Mouse (Mus musculus) lung, postnatal 14 days (tissue): Measurements from ENCODE around the gene Cadps2.

Experiments used
- DNase-seq: peaks from one replicate; pipeline ENCODE4 v3.0.0; 2021

Cadps2 gene

DNA sequence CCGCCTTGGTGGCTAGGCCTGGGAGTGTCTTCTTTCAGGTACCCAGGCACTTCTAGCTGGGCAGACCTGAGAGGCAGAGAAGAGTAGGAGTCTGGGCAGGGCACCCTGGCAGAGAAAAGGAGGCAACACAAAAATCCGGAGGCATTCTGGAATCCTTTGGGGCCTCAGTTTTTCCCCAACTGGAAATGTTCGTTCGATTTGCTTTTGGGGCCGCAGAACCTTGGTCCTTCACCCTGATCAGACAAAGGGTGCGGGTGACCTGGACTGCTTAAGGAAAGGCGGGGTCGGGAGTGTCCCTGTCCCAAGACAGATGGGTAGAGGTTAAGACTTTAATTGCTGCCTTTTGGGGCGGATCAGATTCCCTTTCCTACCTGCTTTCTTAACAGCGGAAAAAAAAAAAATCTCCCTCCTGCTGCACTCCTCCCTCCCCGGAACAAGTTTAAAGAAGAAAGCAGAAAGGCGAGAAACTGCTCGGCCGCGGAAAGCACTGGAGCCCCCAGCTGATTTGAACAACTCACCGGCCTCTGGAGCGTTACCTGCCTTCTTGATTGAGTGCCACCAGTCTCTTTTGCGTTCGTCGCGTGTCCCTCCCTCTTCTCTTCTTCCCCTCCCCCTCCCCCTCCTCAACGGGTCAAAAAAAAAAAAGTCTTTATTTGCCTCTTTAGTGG lies 588.8 kb downstream of the Cadps2 start:
- no peak for DNase-seq

DNA sequence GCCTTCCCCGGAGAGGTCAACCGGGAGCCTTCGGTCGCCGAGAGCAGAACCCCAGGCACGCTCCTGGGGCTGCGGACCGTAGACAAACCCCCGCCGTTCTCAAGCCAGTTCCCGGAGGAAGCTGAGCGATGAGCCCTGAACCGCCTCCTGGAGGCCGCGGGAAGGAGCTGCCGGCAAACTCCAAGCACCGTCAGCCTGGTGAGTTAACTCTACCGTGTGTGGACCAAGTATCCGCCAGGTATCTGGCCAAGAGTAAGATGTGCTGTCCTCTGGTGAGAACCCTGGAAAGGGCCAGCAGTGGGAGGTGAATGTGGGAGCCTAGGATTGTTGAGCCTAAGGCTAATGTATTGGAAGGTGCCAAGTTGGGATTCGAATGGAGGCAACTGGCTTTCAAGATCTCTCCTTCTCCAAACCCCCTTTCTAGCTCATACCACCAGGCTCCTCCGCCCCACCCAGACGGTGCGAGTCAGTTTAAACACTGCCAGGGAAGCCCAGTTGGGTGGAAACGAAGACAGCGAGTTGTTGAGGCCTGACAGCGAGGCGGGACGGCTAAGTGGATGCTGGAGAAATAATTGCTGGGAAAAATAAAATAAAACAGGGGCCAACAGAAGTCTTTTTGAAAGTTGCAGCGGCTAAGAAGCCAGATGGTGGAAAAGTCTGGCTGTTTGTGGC lies 589.5 kb downstream of the Cadps2 start:
- no peak for DNase-seq

DNA sequence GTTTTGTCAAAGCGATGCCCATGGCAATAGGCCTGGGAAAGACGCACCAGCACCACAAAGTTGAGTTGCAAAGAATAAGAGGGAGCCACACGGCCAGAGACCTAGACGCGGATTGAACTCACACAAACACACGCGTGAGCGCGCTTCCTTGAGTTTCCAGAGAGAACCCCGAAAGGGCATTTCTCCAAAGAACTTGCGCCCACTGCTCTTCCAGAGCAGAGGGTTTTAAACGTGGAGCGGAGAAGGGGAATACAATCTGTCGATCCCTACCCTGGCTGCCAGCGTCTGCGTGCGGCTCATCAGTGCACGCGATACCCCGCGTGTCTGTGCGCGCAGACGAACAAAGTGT lies 590.2 kb downstream of the Cadps2 start:
- DNase-seq = no peak

DNA sequence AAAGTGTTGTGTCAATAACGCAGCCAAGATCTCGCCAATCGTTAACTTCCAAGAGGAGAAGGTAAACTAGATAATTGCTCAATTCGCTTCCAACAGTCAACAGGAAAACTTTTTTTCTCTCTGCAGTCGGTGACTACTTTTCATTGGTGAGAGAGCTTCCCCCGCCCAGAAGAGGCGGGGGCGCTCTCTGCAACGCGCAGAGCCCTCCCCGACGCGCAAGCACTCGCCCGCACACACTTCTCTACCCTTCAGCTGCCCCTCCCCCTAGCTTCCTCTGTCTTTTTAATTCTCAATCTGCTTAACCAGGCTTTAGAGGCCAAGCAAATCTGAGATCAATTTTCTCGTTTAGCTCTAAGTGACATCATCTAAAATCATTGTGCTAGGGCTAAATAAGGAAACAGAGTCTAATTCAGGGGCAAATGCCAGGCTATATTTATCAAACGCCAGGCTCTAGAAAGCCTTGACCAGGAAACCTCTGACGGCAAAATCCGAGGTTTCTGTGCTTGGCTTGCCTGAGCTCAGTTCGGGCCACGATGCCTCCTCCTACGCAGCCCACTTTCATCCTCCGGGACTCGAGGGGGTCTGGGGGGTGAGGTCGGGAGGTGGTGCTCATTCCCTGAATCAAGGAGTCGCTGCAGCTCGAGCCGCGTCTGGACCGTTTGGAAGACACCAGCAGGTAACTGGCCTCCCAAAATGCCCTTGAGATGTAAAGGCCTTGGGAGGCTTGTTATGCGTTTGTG lies 590.7 kb downstream of the Cadps2 start, which contains the start of gene Fezf1:
Fezf1 (minus strand) TSS at position 50 of the 740 bp plus-strand sequence.
- no peak for DNase-seq

DNA sequence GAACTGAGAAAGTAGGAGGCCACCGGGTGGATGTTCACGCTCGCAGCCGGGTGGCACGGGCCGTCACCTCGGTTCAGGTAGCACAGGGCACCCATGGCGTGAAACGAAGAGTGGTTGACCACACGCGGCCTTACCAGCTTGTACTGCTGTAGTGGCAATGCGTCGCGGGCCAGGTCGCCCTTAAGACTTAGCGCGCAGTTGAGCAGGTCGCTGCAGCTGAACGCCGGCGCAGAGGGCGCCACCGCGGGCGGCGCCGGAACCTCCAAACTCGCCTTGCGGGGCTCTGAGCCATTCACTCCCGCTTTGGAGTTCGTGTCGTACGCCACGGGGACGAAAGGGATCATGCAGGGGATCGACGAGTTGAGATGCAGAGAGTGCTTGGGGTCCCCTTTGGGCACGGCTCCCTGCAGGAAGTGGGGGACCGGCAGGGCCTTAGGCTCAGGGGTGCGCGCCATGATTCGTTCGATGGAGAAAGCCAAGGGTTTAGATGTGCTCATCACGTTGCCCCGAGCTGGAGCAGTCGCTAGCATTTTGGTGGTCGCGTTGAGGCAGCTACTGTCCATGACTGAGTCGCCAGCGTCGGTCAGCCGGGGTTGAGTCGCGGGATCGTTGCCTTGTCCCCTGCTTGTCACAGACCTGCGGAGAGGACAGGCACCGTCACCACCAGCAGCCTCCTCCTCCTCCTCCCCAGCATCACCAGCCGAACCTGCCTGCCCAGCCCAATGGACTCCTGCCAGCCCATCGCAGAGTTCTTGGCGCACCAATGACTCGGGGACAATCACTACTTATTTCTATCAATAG lies 591.5 kb downstream of the Cadps2 start:
- DNase-seq = no peak

DNA sequence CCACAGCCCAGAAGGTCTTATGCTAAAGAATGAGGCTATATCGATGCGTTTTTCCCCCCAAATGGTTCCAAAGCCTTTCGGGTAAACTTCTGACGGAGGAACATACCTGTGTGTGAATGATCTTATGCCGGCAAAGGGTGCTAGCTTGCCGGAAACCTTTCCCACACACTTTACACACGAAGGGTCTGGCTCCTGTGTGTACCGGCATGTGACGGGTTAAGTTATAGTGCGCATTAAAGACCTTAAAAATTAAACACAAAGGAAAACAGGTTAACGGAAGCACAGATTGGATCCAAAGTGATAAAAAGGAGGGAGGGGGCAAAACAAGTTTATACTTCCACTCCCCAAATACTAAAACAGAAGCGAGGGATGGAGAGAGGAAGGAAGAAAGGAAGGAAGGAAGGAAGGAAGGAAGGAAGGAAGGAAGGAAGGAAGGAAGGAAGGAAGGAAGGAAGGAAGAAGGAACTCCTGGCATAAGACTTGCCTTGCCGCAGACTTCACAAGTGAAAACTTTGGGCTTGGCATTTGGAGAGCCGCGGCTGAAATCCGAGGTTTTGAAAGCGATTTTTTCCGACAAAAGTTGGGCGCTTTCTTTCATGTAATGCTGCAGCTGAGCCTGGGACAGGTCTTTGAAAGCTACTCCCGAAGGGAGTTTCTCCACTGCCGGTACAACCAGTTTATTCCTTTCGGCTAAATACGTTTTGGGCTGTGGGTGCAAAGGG lies 592.3 kb downstream of the Cadps2 start:
- no peak for DNase-seq

DNA sequence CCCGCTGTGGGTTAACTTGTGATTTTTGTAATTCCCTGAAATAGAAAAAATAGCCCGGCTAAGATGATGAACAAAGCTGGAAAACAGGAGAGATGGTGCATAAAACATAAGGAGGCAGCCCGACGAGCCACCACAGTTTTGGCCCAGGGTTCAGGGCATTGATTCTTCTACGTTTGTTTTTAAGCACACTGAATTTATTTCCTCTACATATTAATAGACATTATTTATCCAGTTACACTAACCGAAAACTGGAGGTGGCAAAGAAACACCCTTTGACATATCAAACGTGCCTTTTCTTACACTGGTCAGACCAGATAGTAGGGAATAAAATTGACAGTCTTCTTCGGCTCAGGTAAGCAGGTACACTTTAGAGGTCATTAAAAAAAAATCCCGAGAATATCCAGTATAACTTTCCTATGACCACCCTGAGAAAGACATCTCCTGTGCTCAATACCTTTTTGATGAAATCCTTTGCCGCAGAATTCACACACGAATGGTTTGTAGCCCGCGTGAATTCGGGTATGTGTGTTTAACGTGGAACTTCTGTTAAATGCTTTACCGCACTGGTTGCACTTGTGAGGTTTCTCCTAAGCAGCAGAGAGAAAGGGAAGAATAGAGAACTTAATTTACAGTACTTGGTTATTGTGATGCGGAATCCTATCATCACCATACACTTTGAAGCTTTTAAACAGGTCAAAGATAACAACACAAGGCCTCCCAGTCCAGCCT lies 593.0 kb downstream of the Cadps2 start:
- DNase-seq = no peak

DNA sequence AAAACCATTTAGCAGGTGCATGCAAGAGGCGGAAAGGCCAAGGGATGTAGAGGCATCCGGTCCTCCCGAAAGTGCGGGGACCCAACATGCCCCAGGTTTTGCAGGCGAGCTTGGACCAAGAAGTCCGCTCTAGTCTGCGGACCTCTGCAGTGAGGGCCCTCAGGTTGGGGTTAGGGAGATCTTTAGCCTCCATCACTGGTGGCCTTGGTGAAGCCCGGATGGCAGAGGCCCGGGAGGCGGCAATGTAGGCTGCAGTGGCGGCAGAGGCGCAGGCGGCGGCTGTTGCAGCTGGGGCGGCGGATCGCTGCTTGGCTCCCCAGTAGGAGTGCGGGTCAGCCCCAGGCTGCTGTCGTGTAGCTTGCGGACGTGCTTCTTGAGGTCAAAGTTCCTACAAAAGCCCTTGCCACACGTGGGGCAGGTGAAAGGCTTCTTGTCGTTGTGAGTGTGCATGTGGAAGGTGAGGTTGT lies 593.6 kb downstream of the Cadps2 start:
- no peak for DNase-seq

DNA sequence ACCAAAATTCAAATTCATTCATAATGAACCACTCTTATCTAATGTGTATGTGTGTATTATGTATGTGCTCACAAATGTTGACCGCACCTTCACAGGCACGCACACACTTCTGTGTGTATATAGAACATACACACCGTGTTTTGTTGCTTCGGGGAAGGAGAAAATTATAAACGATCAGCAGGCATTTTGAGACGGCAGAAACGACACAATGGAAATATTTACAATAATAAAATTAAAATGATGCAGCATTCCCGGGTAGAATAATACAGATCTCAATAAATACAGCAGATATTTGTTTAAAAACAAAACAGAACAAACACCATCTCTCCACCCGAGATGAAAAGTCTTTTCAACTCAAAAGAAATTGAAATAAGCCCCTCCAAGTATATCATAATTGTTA lies 594.1 kb downstream of the Cadps2 start:
- DNase-seq = no peak

DNA sequence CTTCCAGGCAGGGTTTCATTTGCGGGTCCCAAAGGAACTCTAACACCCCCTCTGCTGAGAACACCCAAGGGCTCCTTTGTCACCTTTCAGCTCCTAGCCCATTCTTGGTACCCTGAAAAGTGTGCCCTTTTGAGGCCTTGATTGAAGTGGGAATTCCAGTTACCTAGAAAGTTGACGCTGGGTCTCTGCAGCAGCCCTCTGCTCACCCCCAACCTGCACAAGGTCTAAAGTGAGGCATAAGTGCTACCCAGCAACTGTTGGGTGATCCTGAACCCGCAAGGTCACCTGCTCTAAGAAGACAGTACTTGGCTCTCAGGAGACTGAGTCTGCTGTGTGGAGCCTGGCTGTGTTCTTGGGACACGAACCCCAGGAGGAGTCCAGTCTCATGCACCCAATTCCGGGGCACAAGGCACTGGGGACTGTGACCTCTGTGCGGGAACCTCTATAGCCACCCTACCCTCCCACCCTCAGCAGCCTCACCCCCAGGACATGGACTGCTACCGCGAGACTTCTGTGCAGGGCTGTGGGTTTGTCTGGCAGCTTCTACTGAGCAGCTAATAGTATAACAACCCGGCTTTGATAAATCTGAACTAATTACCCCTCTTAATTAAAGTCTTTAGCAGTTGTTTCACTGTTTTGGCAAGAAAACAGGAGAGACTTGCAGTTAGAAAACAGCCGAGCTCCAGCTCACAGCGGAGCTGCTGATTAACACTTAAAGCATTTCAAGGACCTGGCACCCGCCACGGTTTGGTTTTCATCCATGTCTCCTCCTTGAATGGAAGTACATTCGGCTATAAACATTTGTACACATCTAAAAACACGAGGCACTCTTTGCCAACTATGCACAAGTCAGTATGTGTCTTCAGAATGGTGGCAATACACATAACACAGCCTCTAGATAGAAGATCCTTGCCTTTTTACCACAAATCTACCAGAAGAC lies 595.1 kb downstream of the Cadps2 start:
- no peak for DNase-seq
